12 mouse cellular contexts compared by ENCODE assay signal in genomic region chr5:123622421-123622820, GRCm38 (mm10). TPM values are rescaled to one million over a fixed set of nuclear protein-coding genes. Genes with fewer than 3 reads are reported as not detected.
DNase-seq lines count a peak whose midpoint lies in the region; ATAC-seq lines count a peak whose summit lies in the region.
"Had no signal": no experiment of that assay in that cellular context is flagged by ENCODE, and none has a peak within 500 bp of the region (broad histone marks: within the 10 kb centered on the region; RNA-seq: fewer than 3 reads in every experiment).

No protein-coding gene starts in this region.

- no peak overlapping the region for H3K4me3 ChIP-seq in midbrain, embryonic 10.5 days
- H3K4me3 ChIP-seq in midbrain, embryonic 13.5 days (replicated peaks): no peak overlapping the region
- H3K4me3 ChIP-seq: erythroblast, embryonic 14.5 days; neural tube, embryonic 15.5 days had no signal

- no peak overlapping the region for H3K9ac ChIP-seq in midbrain, embryonic 13.5 days (replicated peaks)
- H3K9ac ChIP-seq: neural tube, embryonic 15.5 days had no signal

- peak; percentile 36 for DNase-seq in cerebellum, adult 11 months
- DNase-seq in midbrain, embryonic 10.5 days (ENCODE audit: low spot score): peak; percentile 34
- peak; percentile 66 to 83 for DNase-seq in cerebellum, postnatal 14 days
- DNase-seq in retina, postnatal 1 day: peak; percentile 59
- no peak for DNase-seq in gastrocnemius, adult 18-20 months (ENCODE audit: low spot score)
- no peak for DNase-seq in urinary bladder, postnatal 25 days (ENCODE audit: low spot score)
- DNase-seq: kidney, adult 9 months had no signal

- no peaks in the 10 kb centered on the region for H3K9me3 ChIP-seq in midbrain, embryonic 10.5 days (replicated peaks)
- no peaks in the 10 kb centered on the region for H3K9me3 ChIP-seq in midbrain, embryonic 13.5 days
- H3K9me3 ChIP-seq: G1E; neural tube, embryonic 15.5 days had no signal

- no peak overlapping the region for H3K27ac ChIP-seq in midbrain, embryonic 10.5 days (replicated peaks)
- no peak overlapping the region for H3K27ac ChIP-seq in midbrain, embryonic 13.5 days
- H3K27ac ChIP-seq: neural tube, embryonic 15.5 days had no signal

- no peak for ATAC-seq in cerebellum, adult (ENCODE audit: insufficient number of reproducible peaks, low FRiP score, low TSS enrichment)
- ATAC-seq in midbrain, embryonic 13.5 days: no peak

- 64% methylated on average over 13 of the region's 13 CpGs for WGBS in midbrain, embryonic 10.5 days
- 58% methylated on average over 13 of the region's 13 CpGs for WGBS in midbrain, embryonic 13.5 days

- peaks cover 6% of the 10 kb centered on the region for H3K4me1 ChIP-seq in midbrain, embryonic 10.5 days
- H3K4me1 ChIP-seq in midbrain, embryonic 13.5 days (replicated peaks): no peaks in the 10 kb centered on the region
- H3K4me1 ChIP-seq: neural tube, embryonic 15.5 days had no signal

- no peak overlapping the region for H3K4me2 ChIP-seq in midbrain, embryonic 13.5 days (replicated peaks)
- H3K4me2 ChIP-seq: neural tube, embryonic 15.5 days had no signal

- peaks cover 65% of the 10 kb centered on the region for H3K36me3 ChIP-seq in midbrain, embryonic 10.5 days
- H3K36me3 ChIP-seq in midbrain, embryonic 13.5 days: peaks cover 60% of the 10 kb centered on the region

- H3K27me3 ChIP-seq in midbrain, embryonic 10.5 days (ENCODE audit: low read depth, poor library complexity, severe bottlenecking): no peaks in the 10 kb centered on the region
- H3K27me3 ChIP-seq in midbrain, embryonic 13.5 days: no peaks in the 10 kb centered on the region
- H3K27me3 ChIP-seq: neural tube, embryonic 15.5 days had no signal

RNA-seq across cellular contexts. Expression of gene Vps33a, which starts 49.6 kb away (rescaled TPM):
- polyA plus RNA-seq in midbrain, embryonic 10.5 days (2016; fragmentation: Nextera tagmentation; extraction: Ambion mirVana): 30.4 and 34.1 TPM in 2 replicates
- polyA plus RNA-seq in midbrain, embryonic 13.5 days (2015; fragmentation: Nextera tagmentation; extraction: Ambion mirVana): 37.9 and 40.6 TPM in 2 replicates
- total RNA-seq in gastrocnemius, adult 18-20 months (2021): 10 to 100 TPM; 32.1 to 39.9 TPM

Comparison
In these comparisons a context has a peak if more than half of its experiments do, and no peak if none do; other contexts are left out.
1. DNase-seq: peak in cerebellum, adult 11 months (single experiment), midbrain, embryonic 10.5 days (single experiment), cerebellum, postnatal 14 days (2 of 2) and retina, postnatal 1 day (single experiment); none in gastrocnemius, adult 18-20 months (single experiment) and urinary bladder, postnatal 25 days (single experiment).